Mouse (Mus musculus) embryonic fibroblast, embryonic 13.5 days (primary cell): ENCODE data around the gene Duox1. TPM values are rescaled to one million over a fixed set of nuclear protein-coding genes. Genes with fewer than 3 reads are reported as not detected.
A peak's percentile ranks its signal among the peaks of the same experiment; 100 is the strongest.

ENCODE experiments used
- H3K27ac ChIP-seq: 2 replicates; pipeline ENCODE4 v1.5.1; 2012; ENCODE audit warnings: low read length, control low read depth, inconsistent platforms; ENCODE audit not compliant: insufficient read depth
- H3K4me1 ChIP-seq: 2 replicates; pipeline ENCODE4 v1.6.1; 2011; ENCODE audit warnings: low read length; ENCODE audit not compliant: control insufficient read depth, insufficient read depth
- H3K4me3 ChIP-seq: 2 replicates; pipeline ENCODE4 v1.5.1; 2011; ENCODE audit warnings: mild to moderate bottlenecking, control low read depth, low read length; ENCODE audit not compliant: insufficient read depth
- CTCF ChIP-seq: IDR thresholded peaks from 2 replicates; pipeline ENCODE4 v1.5.1; 2011; ENCODE audit warnings: mild to moderate bottlenecking, control low read depth, low read length, moderate library complexity, borderline replicate concordance; ENCODE audit not compliant: insufficient read depth
- POLR2A ChIP-seq: IDR thresholded peaks from 2 replicates; pipeline ENCODE4 v1.6.1; 2011; ENCODE audit warnings: low read depth, mild to moderate bottlenecking, control low read depth, low read length, moderate library complexity
- polyA plus RNA-seq: library from polyadenylated mRNA; stranded (reverse); fragments of >200 nt; gene quantifications from 2 replicates; pipeline ENCODE4 v1.2.4, GENCODE M21; 2011; ENCODE audit warnings: low read depth; ENCODE audit not compliant: missing spikeins, insufficient read length

Gene Duox1
- polyA plus RNA-seq, 1 experiment: not detected

DNA sequence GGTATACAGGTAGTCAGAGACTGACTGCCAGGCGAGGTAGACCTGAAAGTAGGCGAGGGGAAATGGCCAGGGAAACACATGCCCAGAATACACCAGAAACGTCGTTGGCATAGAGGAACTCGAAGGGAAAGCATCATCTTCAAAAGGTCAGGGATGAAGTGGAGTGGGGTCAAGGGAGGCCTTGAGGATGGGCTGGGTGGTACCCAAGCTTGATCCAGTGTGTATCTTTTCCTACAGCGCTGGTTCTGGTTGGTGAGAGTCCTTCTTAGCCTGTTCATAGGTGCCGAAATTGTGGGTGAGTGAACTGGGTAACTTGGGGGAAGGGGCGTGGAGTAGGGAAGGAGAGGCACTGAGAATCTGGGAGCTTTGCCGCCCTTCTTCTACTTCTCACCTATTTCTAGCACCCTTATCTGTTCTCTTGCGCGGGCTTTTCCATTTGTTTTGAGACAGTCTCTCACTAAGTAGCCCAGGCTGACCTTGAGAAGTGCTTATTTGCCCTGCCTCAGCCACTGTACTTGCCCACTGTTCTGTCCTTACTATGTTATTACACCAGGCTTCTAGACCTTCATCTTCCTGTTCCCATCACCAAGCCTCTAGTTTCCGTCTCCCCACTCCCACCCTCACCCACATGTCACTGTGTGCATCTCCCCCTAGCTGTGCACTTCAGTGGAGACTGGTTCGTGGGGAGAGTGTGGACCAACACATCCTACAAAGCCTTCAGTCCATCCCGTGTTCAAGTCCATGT, 15.4 kb upstream of the Duox1 start:
- Histone ChIP-seq H3K4me3 (no peak overlapping the region), H3K27ac (no peak overlapping the region), H3K4me1 (0 out of 2 replicates have a peak, but pooled peaks cover 2% of the 10 kb centered on the region)
- TF ChIP-seq POLR2A (no peak), CTCF (no peak)

DNA sequence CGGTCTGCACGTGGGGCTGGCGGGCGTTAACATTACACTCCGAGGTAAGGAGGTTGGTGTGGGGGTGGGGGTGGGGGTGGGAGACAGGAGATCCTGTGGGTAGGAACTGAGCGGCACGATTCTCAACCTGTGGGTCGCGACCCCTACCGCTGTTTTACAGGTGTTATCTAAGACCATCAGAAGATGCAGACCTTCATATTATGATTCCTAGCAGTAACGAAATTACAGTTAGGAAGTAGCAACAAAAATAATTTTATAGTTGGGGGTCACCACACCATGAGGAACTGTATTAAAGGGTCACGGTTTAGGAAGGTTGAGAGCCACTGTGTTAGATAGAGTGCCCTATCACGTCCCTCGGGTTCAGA, 14.8 kb upstream of the Duox1 start:
- Histone ChIP-seq H3K4me3 (no peak overlapping the region), H3K27ac (no peak overlapping the region), H3K4me1 (0 out of 2 replicates have a peak, but pooled peaks cover 4% of the 10 kb centered on the region)
- TF ChIP-seq POLR2A (no peak), CTCF (no peak)

DNA sequence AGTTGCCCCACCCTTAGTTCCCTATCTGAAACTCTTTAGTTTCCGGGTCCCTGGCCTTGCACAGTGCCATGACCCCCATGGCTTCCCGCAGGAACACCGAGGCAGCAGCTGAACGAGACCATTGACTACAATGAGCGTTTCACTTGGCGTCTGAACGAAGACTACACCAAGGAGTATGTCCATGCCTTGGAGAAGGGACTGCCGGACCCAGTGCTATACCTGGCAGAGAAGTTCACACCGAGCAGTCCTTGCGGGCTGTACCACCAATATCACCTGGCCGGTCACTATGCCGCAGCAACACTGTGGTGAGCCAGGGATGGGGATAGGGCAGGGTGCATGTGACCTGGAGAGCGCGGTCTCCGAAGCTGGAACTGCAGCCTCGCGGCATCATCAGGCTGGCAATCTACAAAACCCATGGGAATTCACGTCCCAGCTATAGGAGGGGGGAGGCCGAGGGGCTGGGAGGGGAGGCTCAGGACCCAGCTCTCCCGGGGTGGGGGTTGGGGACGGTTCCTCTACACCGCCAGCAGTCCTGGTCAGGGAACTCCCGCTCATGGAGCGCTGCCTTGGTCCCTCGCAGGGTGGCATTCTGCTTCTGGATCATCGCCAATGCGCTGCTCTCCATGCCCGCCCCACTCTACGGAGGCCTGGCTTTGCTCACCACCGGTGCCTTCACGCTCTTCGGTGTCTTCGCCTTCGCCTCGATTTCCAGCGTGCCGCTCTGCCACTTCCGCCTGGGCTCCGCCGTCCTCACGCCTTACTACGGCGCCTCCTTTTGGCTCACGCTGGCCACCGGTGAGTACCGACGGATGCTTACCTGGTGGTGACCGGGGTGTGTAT, 14.2 kb upstream of the Duox1 start:
- Histone ChIP-seq H3K27ac (no peak overlapping the region), H3K4me1 (0 out of 2 replicates have a peak, but pooled peaks cover 4% of the 10 kb centered on the region), H3K4me3 (peak overlapping the region; percentile 4; the same call in 1 of the 2 replicates)
- TF ChIP-seq POLR2A: no peak
- no peak for TF ChIP-seq CTCF

DNA sequence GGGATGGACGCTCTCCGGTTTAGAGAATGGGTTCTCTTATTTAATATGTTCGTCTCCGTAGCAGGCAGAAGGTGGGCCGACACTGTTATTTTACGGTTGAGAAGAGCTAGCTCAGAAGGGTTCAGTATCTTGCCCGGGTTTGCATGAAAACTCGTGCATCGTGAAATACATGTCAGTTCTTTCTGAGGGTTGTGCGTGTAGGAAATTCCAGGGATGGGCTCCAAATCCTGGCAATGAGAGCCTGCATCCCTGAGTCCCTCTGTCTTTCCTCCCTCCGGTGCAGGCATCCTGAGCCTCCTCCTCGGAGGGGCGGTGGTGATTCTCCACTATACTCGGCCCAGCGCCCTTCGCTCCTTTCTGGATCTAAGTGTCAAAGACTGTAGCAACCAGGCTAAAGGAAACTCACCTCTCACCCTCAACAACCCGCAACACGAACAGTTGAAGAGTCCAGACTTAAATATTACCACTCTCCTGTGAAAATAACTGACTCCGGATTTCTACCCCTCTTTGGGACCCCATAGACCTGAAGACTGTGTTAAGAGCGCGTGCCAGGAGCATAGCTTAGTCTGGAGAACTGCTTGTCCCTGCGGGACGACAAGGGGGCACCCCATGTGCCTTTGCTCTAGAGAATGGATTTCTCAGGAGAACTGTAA, 13.4 kb upstream of the Duox1 start:
- peak overlapping the region; percentile 4; the same call in 1 of the 2 replicates for H3K4me3 ChIP-seq
- TF ChIP-seq POLR2A: no peak
- TF ChIP-seq CTCF: no peak

DNA sequence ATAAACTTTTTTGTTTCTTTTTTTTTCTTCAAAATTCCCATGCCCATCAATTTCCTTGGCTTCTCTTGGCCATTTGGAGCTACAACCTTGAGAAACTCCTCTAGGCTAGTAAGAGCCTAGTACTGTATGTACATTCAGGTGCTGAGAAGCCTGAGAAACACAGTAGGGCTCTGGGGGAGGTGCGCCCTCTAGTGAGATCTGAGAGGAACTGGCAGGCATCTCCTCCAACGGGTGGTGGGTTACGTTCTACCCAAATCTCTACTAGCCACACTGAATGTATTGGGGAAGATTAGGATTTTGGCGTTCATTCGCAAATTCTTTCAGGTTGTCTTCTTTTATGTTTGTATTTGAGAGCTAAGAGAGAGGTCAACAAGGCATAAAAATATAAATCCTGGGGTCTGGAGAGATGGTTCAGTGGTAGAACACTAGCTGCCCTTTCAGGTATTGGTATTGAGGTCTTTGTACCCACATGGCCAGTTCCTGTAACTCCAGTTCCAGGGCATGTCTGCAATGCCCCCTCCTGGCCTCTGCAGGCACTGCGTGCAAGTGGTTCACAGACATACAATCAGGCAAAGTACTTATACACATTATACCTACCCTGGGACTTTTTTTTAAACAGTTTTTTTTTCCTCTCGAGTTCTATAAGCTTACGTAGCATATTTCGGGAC, 12.8 kb upstream of the Duox1 start:
- Histone ChIP-seq H3K4me1 (0 out of 2 replicates have a peak, but pooled peaks cover 4% of the 10 kb centered on the region), H3K4me3 (no peak overlapping the region), H3K27ac (no peak overlapping the region)
- TF ChIP-seq POLR2A (no peak), CTCF (peak; percentile 68)

More for the DNA sequence above, 13.4 kb upstream of the Duox1 start:
- no peak overlapping the region for H3K27ac ChIP-seq
- 0 out of 2 replicates have a peak, but pooled peaks cover 4% of the 10 kb centered on the region for H3K4me1 ChIP-seq

DNA sequence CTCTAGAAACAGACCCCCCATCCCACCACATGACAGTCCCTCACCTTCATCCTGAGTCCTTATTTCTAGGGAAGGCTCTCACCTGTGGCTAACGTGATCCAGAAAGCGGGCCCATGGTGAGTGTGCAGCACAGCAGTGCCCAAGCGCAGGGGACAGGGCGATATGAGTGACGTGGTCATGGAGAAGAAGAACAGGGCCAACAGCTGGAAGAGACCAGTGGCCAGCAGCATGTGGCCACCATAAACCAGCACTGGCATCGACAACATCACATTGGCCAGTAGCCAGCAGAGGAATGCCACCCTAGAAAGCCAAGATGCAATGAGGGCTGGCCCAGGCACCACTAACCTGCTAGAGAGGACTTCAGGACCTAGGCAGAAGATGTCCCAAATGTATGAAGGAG, 10.9 kb upstream of the Duox1 start:
- no peak for TF ChIP-seq POLR2A
- no peak for TF ChIP-seq CTCF
- Histone ChIP-seq H3K4me1 (0 out of 2 replicates have a peak, but pooled peaks cover 3% of the 10 kb centered on the region), H3K4me3 (no peak overlapping the region), H3K27ac (no peak overlapping the region)

DNA sequence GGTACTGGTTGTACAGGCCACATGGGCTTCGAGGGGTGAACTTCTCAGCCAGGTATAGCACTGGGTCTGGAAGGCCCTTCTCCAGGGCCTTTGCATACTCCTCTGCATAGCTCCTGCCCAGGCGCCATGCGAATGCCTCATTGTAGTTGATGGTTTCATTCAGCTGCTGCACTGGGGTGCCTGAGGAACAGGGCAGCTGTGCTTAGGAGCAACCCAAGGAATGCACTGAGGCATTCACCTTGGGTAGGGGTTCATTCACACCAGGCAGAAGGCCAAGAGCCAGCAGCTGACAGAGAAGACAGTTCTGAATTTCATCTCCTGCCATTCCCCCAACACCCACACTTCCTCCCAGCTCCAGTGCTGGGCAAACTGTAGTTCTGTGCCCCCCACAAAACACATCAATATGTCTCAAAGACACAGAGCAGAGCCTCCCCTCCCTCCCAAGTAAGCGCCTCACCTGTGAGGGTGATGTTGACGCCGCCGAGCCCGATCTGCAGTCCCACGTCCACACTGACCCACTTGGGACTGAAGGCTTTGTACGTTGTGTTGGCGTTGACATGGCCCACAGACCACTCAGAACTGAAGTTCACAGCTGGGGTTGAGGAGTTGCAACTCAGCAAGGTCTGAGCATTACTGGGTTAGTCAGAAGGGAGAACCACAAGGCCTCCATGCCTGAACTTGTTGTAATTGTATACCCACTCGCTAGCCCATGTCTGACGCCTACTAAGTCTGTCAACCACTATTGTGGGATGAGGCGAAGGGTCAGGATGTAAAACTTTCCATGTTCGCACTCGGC, 10.2 kb upstream of the Duox1 start:
- peak overlapping the region; percentile 22; the same call in 1 of the 2 replicates for H3K27ac ChIP-seq
- TF ChIP-seq CTCF: no peak
- no peak for TF ChIP-seq POLR2A
- no peak overlapping the region for H3K4me3 ChIP-seq
- 0 out of 2 replicates have a peak, but pooled peaks cover 3% of the 10 kb centered on the region for H3K4me1 ChIP-seq

DNA sequence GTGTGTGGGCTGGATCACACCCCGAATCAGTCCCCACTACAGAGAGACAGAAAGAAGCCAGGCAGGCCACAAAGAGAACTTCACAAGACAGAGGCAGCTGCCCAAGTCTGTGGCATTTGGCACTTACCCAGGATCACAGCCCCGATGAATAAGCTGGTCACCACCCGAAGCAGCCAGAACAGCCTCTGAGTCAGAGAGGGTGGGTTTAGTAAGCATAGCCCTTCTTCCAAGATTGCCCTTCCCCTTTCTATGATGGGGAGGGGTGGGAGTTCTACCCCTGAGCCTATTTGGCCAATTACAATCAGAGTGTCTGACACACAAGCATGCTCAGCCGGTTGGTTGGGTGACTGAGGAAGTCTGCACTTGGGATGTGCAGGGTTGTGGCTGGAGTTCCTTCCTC, 9.3 kb upstream of the Duox1 start:
- TF ChIP-seq CTCF (no peak), POLR2A (no peak; the same call in 1 of the 2 replicates)
- H3K27ac ChIP-seq: peak overlapping the region; percentile 22; the same call in 1 of the 2 replicates
- no peak overlapping the region for H3K4me3 ChIP-seq
- 0 out of 2 replicates have a peak, but pooled peaks cover 3% of the 10 kb centered on the region for H3K4me1 ChIP-seq
